Mouse (Mus musculus) CH12.LX (cell line): ENCODE measurements around the gene Natd1. TPM values are rescaled to one million over a fixed set of nuclear protein-coding genes. Genes with fewer than 3 reads are reported as not detected.

ENCODE experiments used
- DNase-seq: peaks from one replicate; pipeline ENCODE4 v3.0.0-alpha.2; 2013; ENCODE audit errors: extremely low read depth
- H3K27ac ChIP-seq: 2 replicates; pipeline ENCODE4 v1.5.1; 2012; ENCODE audit warnings: low read depth, mild to moderate bottlenecking, control low read depth, moderate library complexity; ENCODE audit not compliant: insufficient read depth
- H3K27me3 ChIP-seq: replicated peaks from 2 replicates; pipeline ENCODE3; 2012; ENCODE audit warnings: inconsistent platforms
- H3K36me3 ChIP-seq, 2 experiments: replicated peaks in 1 of 2; 2 replicates each; pipeline versions ENCODE3 to v1.6.1; 2012; ENCODE audit warnings: inconsistent platforms in 1 of 2, low read length in 1 of 2, mild to moderate bottlenecking in 1 of 2, mixed read lengths in 1 of 2, moderate library complexity in 1 of 2; ENCODE audit not compliant: control insufficient read depth in 1 of 2, insufficient read depth in 1 of 2
- H3K4me1 ChIP-seq, 2 experiments: 2 replicates each; pipeline ENCODE4 v1.6.1; 2012; ENCODE audit warnings: inconsistent platforms in 1 of 2, moderate library complexity in 1 of 2; ENCODE audit not compliant: insufficient read depth in 2 of 2, control insufficient read depth in 1 of 2
- H3K4me2 ChIP-seq: 2 replicates; pipeline ENCODE4 v1.6.1; 2012; ENCODE audit warnings: low read depth, mild to moderate bottlenecking, control low read depth; ENCODE audit not compliant: poor library complexity, insufficient read depth, severe bottlenecking
- H3K4me3 ChIP-seq, 3 experiments: fragments of 150-350 bp in 1 of 3; sonication (generic) in 1 of 3; replicated peaks in 1 of 3; 2 replicates each; pipeline versions ENCODE3 to v1.5.1; 2011 to 2012; ENCODE audit warnings: low read depth in 2 of 3, low read length in 2 of 3, mild to moderate bottlenecking in 2 of 3, moderate library complexity in 2 of 3, control low read depth in 1 of 3, improper control_type of control experiment in 1 of 3, inconsistent platforms in 1 of 3, mixed read lengths in 1 of 3; ENCODE audit not compliant: poor library complexity in 1 of 3
- H3K79me2 ChIP-seq: replicated peaks from 2 replicates; pipeline ENCODE4 v1.6.1; 2012; ENCODE audit warnings: mild to moderate bottlenecking, moderate library complexity; ENCODE audit not compliant: control insufficient read depth, poor library complexity, insufficient read depth, severe bottlenecking; ENCODE audit errors: extremely low read depth
- H3K9ac ChIP-seq: 2 replicates; pipeline ENCODE4 v1.6.1; 2012; ENCODE audit warnings: low read depth, mild to moderate bottlenecking, control low read depth, moderate library complexity; ENCODE audit not compliant: insufficient read depth
- H3K9me3 ChIP-seq: replicated peaks from 2 replicates; pipeline ENCODE3; 2012; ENCODE audit warnings: low read length, inconsistent platforms, mixed read lengths
- BHLHE40 ChIP-seq: IDR thresholded peaks from 2 replicates; pipeline ENCODE4 v1.6.1; 2011; ENCODE audit warnings: mild to moderate bottlenecking, low read depth, low read length, improper control_type of control experiment
- CHD1 ChIP-seq: IDR thresholded peaks from 2 replicates; pipeline ENCODE4 v1.6.1; 2012; ENCODE audit warnings: low read depth, low read length, improper control_type of control experiment, inconsistent platforms
- CHD2 ChIP-seq: IDR thresholded peaks from 2 replicates; pipeline ENCODE4 v1.6.1; 2011; ENCODE audit warnings: low read length, improper control_type of control experiment
- CTCF ChIP-seq, 2 experiments: IDR thresholded peaks in 1 of 2; conservative IDR thresholded peaks in 1 of 2; 2 replicates each; pipeline ENCODE4 v1.5.1; 2011 to 2012; ENCODE audit warnings: low read depth in 2 of 2, low read length in 2 of 2, improper control_type of control experiment in 1 of 2, inconsistent platforms in 1 of 2, mild to moderate bottlenecking in 1 of 2, moderate library complexity in 1 of 2
- E2F4 ChIP-seq: IDR thresholded peaks from 2 replicates; pipeline ENCODE4 v1.6.1; 2011; ENCODE audit warnings: low read depth, low read length, improper control_type of control experiment; ENCODE audit not compliant: insufficient replicate concordance
- ELF1 ChIP-seq: IDR thresholded peaks from 2 replicates; pipeline ENCODE4 v1.6.1; 2014; ENCODE audit warnings: low read depth, mild to moderate bottlenecking, inconsistent platforms, low read length, improper control_type of control experiment
- EP300 ChIP-seq: IDR thresholded peaks from 2 replicates; pipeline ENCODE4 v1.6.1; 2011; ENCODE audit warnings: low read length, improper control_type of control experiment
- ETS1 ChIP-seq: conservative IDR thresholded peaks from 2 replicates; pipeline ENCODE4 v1.6.1; 2012; ENCODE audit warnings: low read depth, mild to moderate bottlenecking, inconsistent platforms, low read length, improper control_type of control experiment, moderate library complexity
- GABPA ChIP-seq: IDR thresholded peaks from 2 replicates; pipeline ENCODE4 v1.6.1; 2012; ENCODE audit warnings: low read depth, low read length, improper control_type of control experiment, inconsistent platforms; ENCODE audit not compliant: insufficient replicate concordance
- HCFC1 ChIP-seq: IDR thresholded peaks from 2 replicates; pipeline ENCODE4 v1.6.1; 2012; ENCODE audit warnings: low read depth, mild to moderate bottlenecking, inconsistent platforms, low read length, improper control_type of control experiment
- JUN ChIP-seq: IDR thresholded peaks from 2 replicates; pipeline ENCODE4 v1.6.1; 2011; ENCODE audit warnings: low read depth, mild to moderate bottlenecking, low read length, improper control_type of control experiment, moderate library complexity; ENCODE audit not compliant: insufficient read depth
- JUND ChIP-seq: conservative IDR thresholded peaks from 2 replicates; pipeline ENCODE4 v1.6.1; 2011; ENCODE audit warnings: low read depth, low read length, improper control_type of control experiment
- MAFK ChIP-seq: IDR thresholded peaks from 2 replicates; pipeline ENCODE4 v1.6.1; 2011; ENCODE audit warnings: low read length, improper control_type of control experiment; ENCODE audit not compliant: insufficient replicate concordance
- MAX ChIP-seq: IDR thresholded peaks from 2 replicates; pipeline ENCODE4 v1.6.1; 2011; ENCODE audit warnings: low read length, improper control_type of control experiment
- MAZ ChIP-seq: IDR thresholded peaks from 2 replicates; pipeline ENCODE4 v1.6.1; 2012; ENCODE audit warnings: low read depth, mild to moderate bottlenecking, inconsistent platforms, low read length, improper control_type of control experiment, moderate library complexity
- MEF2A ChIP-seq: IDR thresholded peaks from 2 replicates; pipeline ENCODE4 v1.6.1; 2014; ENCODE audit warnings: low read depth, mild to moderate bottlenecking, inconsistent platforms, low read length, improper control_type of control experiment, borderline replicate concordance
- MYC ChIP-seq: IDR thresholded peaks from 2 replicates; pipeline ENCODE4 v1.6.1; 2011; ENCODE audit warnings: low read depth, mild to moderate bottlenecking, improper control_type of control experiment, low read length
- NELFE ChIP-seq: IDR thresholded peaks from 2 replicates; pipeline ENCODE4 v1.6.1; 2011; ENCODE audit warnings: low read depth, low read length, improper control_type of control experiment
- NRF1 ChIP-seq: IDR thresholded peaks from 2 replicates; pipeline ENCODE4 v1.6.1; 2014; ENCODE audit warnings: low read depth, mild to moderate bottlenecking, inconsistent platforms, low read length, improper control_type of control experiment, moderate library complexity
- PAX5 ChIP-seq: IDR thresholded peaks from 2 replicates; pipeline ENCODE4 v1.6.1; 2012; ENCODE audit warnings: low read length, inconsistent platforms, mixed read lengths
- POLR2A ChIP-seq: IDR thresholded peaks from 2 replicates; pipeline ENCODE4 v1.6.1; 2011; ENCODE audit warnings: low read depth, mild to moderate bottlenecking, improper control_type of control experiment, low read length
- RCOR1 ChIP-seq: conservative IDR thresholded peaks from 2 replicates; pipeline ENCODE4 v1.6.1; 2012; ENCODE audit warnings: low read depth, mild to moderate bottlenecking, inconsistent platforms, low read length, improper control_type of control experiment
- SIN3A ChIP-seq: IDR thresholded peaks from 2 replicates; pipeline ENCODE4 v1.6.1; 2012; ENCODE audit warnings: low read length, improper control_type of control experiment, inconsistent platforms
- SMC3 ChIP-seq: IDR thresholded peaks from 2 replicates; pipeline ENCODE4 v1.6.1; 2011; ENCODE audit warnings: low read depth, low read length, improper control_type of control experiment
- TBP ChIP-seq: conservative IDR thresholded peaks from 2 replicates; pipeline ENCODE4 v1.6.1; 2011; ENCODE audit warnings: low read depth, low read length, improper control_type of control experiment
- TCF12 ChIP-seq: IDR thresholded peaks from 2 replicates; pipeline ENCODE4 v1.6.1; 2014; ENCODE audit warnings: low read depth, mild to moderate bottlenecking, inconsistent platforms, low read length, improper control_type of control experiment
- USF1 ChIP-seq: IDR thresholded peaks from 2 replicates; pipeline ENCODE4 v1.6.1; 2014; ENCODE audit warnings: low read depth, mild to moderate bottlenecking, inconsistent platforms, low read length, improper control_type of control experiment
- USF2 ChIP-seq: conservative IDR thresholded peaks from 2 replicates; pipeline ENCODE4 v1.6.1; 2011; ENCODE audit warnings: low read depth, low read length, improper control_type of control experiment
- ZC3H11A ChIP-seq: IDR thresholded peaks from 2 replicates; pipeline ENCODE4 v1.6.1; 2012; ENCODE audit warnings: low read depth, mild to moderate bottlenecking, inconsistent platforms, low read length, improper control_type of control experiment
- ZMIZ1 ChIP-seq: IDR thresholded peaks from 2 replicates; pipeline ENCODE4 v1.6.1; 2012; ENCODE audit warnings: low read depth, mild to moderate bottlenecking, inconsistent platforms, low read length, improper control_type of control experiment
- dilution Hi-C: fragments of 300-500 bp; cut with MboI; formaldehyde crosslinking; loops from 2 replicates; pipeline ENCODE4 v1.14.3; 2020; ENCODE audit warnings: low sequenced_read_pairs; ENCODE audit not compliant: extremely low pct_unique_long_range_greater_than_20kb, extremely low pct_ligation_motif_present
- in situ Hi-C: fragments of 300-500 bp; cut with MboI; formaldehyde crosslinking; loops from 3 replicates; pipeline ENCODE4 v1.14.3; 2019; ENCODE audit warnings: low sequenced_read_pairs, low pct_ligation_motif_present, low pct_unique_long_range_greater_than_20kb, mixed read lengths
- polyA plus RNA-seq: library from polyadenylated mRNA; unstranded; fragments of >175 nt; gene quantifications from 2 replicates; pipeline ENCODE4 v1.2.1, GENCODE M21; 2012; ENCODE audit warnings: low read depth; ENCODE audit not compliant: insufficient read length
- total RNA-seq, 2 experiments: library from RNA; depleted of rRNA; stranded (reverse); fragments of 300-350 nt in 1 of 2; fragments of >200 nt in 1 of 2; gene quantifications; 2 replicates each; pipeline ENCODE4 v1.2.3; 2012 to 2014

Gene Natd1
- total and polyA plus RNA-seq, 3 experiments = 2.1 to 5.2 (median 5.0) TPM

DNA sequence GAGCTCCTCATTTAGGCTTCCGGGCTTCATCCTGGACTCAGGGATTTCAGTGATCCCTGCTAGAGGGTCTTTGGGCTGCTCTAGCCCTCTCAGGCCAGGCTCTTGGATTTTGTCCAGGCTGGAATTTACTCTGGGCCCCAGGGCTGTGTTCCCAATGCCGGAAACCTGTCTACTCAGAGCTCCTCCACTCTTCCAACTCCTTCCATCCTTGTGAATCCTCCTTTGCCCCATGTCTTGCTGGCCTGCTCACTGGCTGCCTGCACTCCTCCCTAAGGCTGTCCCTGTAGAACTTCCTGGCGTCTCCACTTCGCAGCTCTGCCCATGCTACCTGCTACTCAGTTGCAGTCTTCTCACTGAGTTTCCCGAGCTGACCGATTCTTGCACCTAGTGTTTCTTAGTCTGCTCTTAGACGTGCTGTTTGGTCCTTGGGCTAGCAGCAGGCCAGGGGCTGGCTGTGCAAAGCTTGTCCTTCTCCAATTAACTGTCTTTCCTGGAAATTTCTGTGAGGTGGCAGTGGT is 18.0 kb upstream of the Natd1 start:
- Histone ChIP-seq H3K4me1 (peaks cover 32 to 76% of the 10 kb centered on the region in 2 experiments), H3K79me2 (peaks cover 33% of the 10 kb centered on the region), H3K36me3 (peaks cover 2 to 34% of the 10 kb centered on the region in 2 experiments), H3K9ac (peak overlapping the region; percentile 86), H3K9me3 (no peaks in the 10 kb centered on the region), H3K27me3 (no peaks in the 10 kb centered on the region), H3K4me3 (peak overlapping the region; percentile 77 to 97 (median 87)), H3K27ac (no peak overlapping the region), H3K4me2 (peak overlapping the region; percentile 83)
- in situ Hi-C loops (loop anchor here (10.0 kb wide), 1 partner anchor 112 kb away; no protein-coding TSS in a partner anchor), dilution Hi-C loops (no loop called here)
- DNase-seq = no peak
- TF ChIP-seq HCFC1 = no peak
- no peak for TF ChIP-seq MAZ
- TF ChIP-seq USF2 = no peak
- no peak for TF ChIP-seq NRF1
- no peak for TF ChIP-seq BHLHE40
- no peak for TF ChIP-seq MYC
- no peak for TF ChIP-seq NELFE
- no peak for TF ChIP-seq ETS1
- TF ChIP-seq GABPA = no peak
- TF ChIP-seq RCOR1 = no peak
- TF ChIP-seq ZMIZ1 = no peak
- TF ChIP-seq JUN = no peak
- TF ChIP-seq ZC3H11A = no peak
- no peak for TF ChIP-seq PAX5
- TF ChIP-seq EP300 = no peak
- TF ChIP-seq CHD1 = no peak
- no peak for TF ChIP-seq SIN3A
- TF ChIP-seq MEF2A = no peak
- TF ChIP-seq CTCF (conservative IDR thresholded peaks at IDR 0.05 in 1 of 2, IDR thresholded peaks at IDR 0.05 in 1 of 2; ENCODE audit: low read depth in 2 of 2, low read length in 2 of 2) = no peak

DNA sequence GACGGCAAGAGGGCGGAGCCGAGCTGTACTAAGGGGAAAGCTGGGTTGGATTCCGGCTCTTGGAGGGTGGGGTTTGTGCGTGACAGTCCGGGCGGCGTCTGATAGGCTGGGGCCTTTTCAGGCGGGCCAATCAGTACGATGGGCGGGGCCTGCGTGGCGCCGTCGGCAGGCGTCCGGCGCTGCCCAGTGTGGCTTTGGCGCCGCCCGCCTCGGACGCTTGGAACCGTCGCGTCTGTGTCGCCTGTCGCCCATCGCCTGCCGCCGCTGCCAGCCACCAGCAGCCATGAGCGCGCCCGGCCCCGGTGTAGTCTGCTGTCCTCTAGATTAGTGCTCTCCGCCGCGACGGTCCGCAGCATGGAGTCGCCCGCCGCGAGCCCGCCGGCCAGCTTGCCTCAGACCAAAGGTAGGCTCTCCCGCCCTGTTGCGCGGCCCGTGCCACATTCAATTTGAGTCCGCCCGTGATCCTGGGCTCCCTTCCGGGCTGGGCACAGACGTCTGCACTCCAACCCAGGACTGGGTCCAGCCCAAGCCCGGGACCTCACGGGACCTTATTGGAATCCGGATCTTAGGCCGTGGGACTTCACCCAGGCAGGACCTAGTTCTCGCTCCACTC is 17.4 kb upstream of the Natd1 start, which contains the start of gene Map2k3:
Map2k3 (plus strand) TSS at position 165 of the 613 bp plus-strand sequence.
- Histone ChIP-seq H3K4me3 (peak within 1 kb of the TSS; percentile 77 to 97 (median 87)), H3K27ac (peak within 1 kb of the TSS; percentile 17; the same call in 1 of the 2 replicates), H3K4me2 (peak within 1 kb of the TSS; percentile 83), H3K4me1 (peaks cover 30 to 76% of the 10 kb centered on the region in 2 experiments), H3K79me2 (peaks cover 27% of the 10 kb centered on the region), H3K9me3 (no peaks in the 10 kb centered on the region), H3K27me3 (no peaks in the 10 kb centered on the region), H3K36me3 (peaks cover 2 to 33% of the 10 kb centered on the region in 2 experiments), H3K9ac (peak within 1 kb of the TSS; percentile 86)
- dilution Hi-C loops (no loop called here), in situ Hi-C loops (loop anchor here (10.0 kb wide), 1 partner anchor 113 kb away; no protein-coding TSS in a partner anchor)
- DNase-seq = peak; percentile 98
- TF ChIP-seq E2F4 (no peak), MAZ (no peak; the same call in 1 of the 2 replicates), USF1 (no peak), ZMIZ1 (peak; percentile 95), TBP (peak; percentile 74; the same call in 1 of the 2 replicates), ELF1 (peak; percentile 55; the same call in 1 of the 2 replicates), POLR2A (peak; percentile 97), SIN3A (peak; percentile 76), JUND (no peak), GABPA (no peak), SMC3 (no peak), BHLHE40 (peak; percentile 71), HCFC1 (peak; percentile 53), MAFK (no peak), EP300 (no peak), JUN (no peak), TCF12 (peak; percentile 99), CHD2 (peak; percentile 59; the same call in 1 of the 2 replicates), CTCF (conservative IDR thresholded peaks at IDR 0.05 in 1 of 2, IDR thresholded peaks at IDR 0.05 in 1 of 2; ENCODE audit: low read depth in 2 of 2, low read length in 2 of 2) (no peak; a peak in 1 of 4 replicates), NELFE (peak; percentile 97), ETS1 (no peak), MAX (no peak)
